10 mouse cellular contexts compared by ENCODE assay signal in genomic region chr7:144862126-144862525, GRCm38 (mm10). TPM values are rescaled to one million over a fixed set of nuclear protein-coding genes. Genes with fewer than 3 reads are reported as not detected.
DNase-seq lines count a peak whose midpoint lies in the region; ATAC-seq and TF ChIP-seq lines count a peak whose summit lies in the region.
"Had no signal": no experiment of that assay in that cellular context is flagged by ENCODE, and none has a peak within 500 bp of the region (broad histone marks: within the 10 kb centered on the region; RNA-seq: fewer than 3 reads in every experiment).

No protein-coding gene starts in this region.

- peak; percentile 23 for DNase-seq in embryo, embryonic 10 days (ENCODE audit: low spot score)
- no peak for DNase-seq in embryo, embryonic 11 days
- no peak for DNase-seq in stomach, postnatal 0 days (ENCODE audit: low spot score)
- DNase-seq in limb, embryonic 10.5 days (ENCODE audit: low spot score): peak; percentile 55
- DNase-seq in thymus, adult 2 months: no peak
- no peak for DNase-seq in spleen, adult 18-20 months
- DNase-seq in kidney, adult 8-10 months: no peak
- DNase-seq: kidney, adult 11 months had no signal

- ATAC-seq in stomach, embryonic 14.5 days (ENCODE audit: insufficient number of reproducible peaks, insufficient read depth, low FRiP score, low read depth): no peak
- no peak for ATAC-seq in stomach, postnatal 0 days (ENCODE audit: low FRiP score, low TSS enrichment)

- no peak for TF ChIP-seq CTCF in stomach, postnatal 0 days (IDR thresholded peaks at IDR 0.05; ENCODE audit: low read depth)
- TF ChIP-seq CTCF in thymus, adult 2 months (IDR thresholded peaks at IDR 0.05; ENCODE audit: borderline replicate concordance, control insufficient read depth, extremely low read depth, insufficient read depth, low read length, poor library complexity): no peak

- no peaks in the 10 kb centered on the region for H3K9me3 ChIP-seq in stomach, embryonic 14.5 days (ENCODE audit: control insufficient read depth, low read depth, low read length)
- H3K9me3 ChIP-seq in stomach, postnatal 0 days (ENCODE audit: control insufficient read depth, low read length): no peaks in the 10 kb centered on the region
- no peaks in the 10 kb centered on the region for H3K9me3 ChIP-seq in limb, embryonic 10.5 days (replicated peaks)

- WGBS in stomach, embryonic 14.5 days: 1% methylated on average over 15 of the region's 15 CpGs
- WGBS in stomach, postnatal 0 days: 2% methylated on average over 15 of the region's 15 CpGs
- under 1% methylated on average over 15 of the region's 15 CpGs for WGBS in limb, embryonic 10.5 days
- WGBS in thymus, adult 2 months: 6% methylated on average over 15 of the region's 15 CpGs

- H3K27me3 ChIP-seq in stomach, embryonic 14.5 days (ENCODE audit: control insufficient read depth, insufficient read depth, low read length): peaks cover 59% of the 10 kb centered on the region
- H3K27me3 ChIP-seq in stomach, postnatal 0 days (ENCODE audit: control insufficient read depth, insufficient read depth, low read length): peaks cover 11% of the 10 kb centered on the region; the same call in 1 of the 2 replicates
- peaks cover 94% of the 10 kb centered on the region for H3K27me3 ChIP-seq in limb, embryonic 10.5 days (ENCODE audit: low read depth, poor library complexity, severe bottlenecking)
- peaks cover 6% of the 10 kb centered on the region; the same call in 1 of the 2 replicates for H3K27me3 ChIP-seq in thymus, adult 2 months (ENCODE audit: control insufficient read depth, insufficient read depth, low read length)

- H3K4me2 ChIP-seq in stomach, embryonic 14.5 days (replicated peaks; ENCODE audit: low read depth, low read length): peak overlapping the region; percentile 23; the same call in 1 of the 2 replicates
- H3K4me2 ChIP-seq in stomach, postnatal 0 days (replicated peaks; ENCODE audit: low read depth): no peak overlapping the region

- H3K4me3 ChIP-seq in stomach, embryonic 14.5 days (ENCODE audit: low read depth, low read length): peak overlapping the region; percentile 15; the same call in 1 of the 2 replicates
- H3K4me3 ChIP-seq in stomach, postnatal 0 days (ENCODE audit: low read depth, low read length): no peak overlapping the region
- peak overlapping the region; percentile 37 for H3K4me3 ChIP-seq in limb, embryonic 10.5 days
- no peak overlapping the region for H3K4me3 ChIP-seq in thymus, adult 2 months (ENCODE audit: control insufficient read depth, insufficient read depth, low read length)

- H3K4me1 ChIP-seq in stomach, embryonic 14.5 days (ENCODE audit: control insufficient read depth, insufficient read depth, low read length): 0 out of 2 replicates have a peak, but pooled peaks cover 7% of the 10 kb centered on the region
- H3K4me1 ChIP-seq in stomach, postnatal 0 days (replicated peaks; ENCODE audit: control insufficient read depth, insufficient read depth): no peaks in the 10 kb centered on the region
- H3K4me1 ChIP-seq in limb, embryonic 10.5 days: peaks cover 14% of the 10 kb centered on the region
- H3K4me1 ChIP-seq in thymus, adult 2 months (replicated peaks; ENCODE audit: control insufficient read depth, insufficient read depth, low read length): 0 out of 2 replicates have a peak, but pooled peaks cover 3% of the 10 kb centered on the region

- TF ChIP-seq POLR2A in thymus, adult 2 months (IDR thresholded peaks at IDR 0.05; ENCODE audit: control insufficient read depth, extremely low read depth, insufficient read depth, low read length, poor library complexity): no peak

- no peak for TF ChIP-seq EP300 in stomach, postnatal 0 days (optimal IDR thresholded peaks at IDR 0.05)

- no peaks in the 10 kb centered on the region for H3K36me3 ChIP-seq in stomach, embryonic 14.5 days (ENCODE audit: control insufficient read depth, insufficient read depth, low read length)
- H3K36me3 ChIP-seq in stomach, postnatal 0 days (ENCODE audit: control insufficient read depth, insufficient read depth, low read length): no peaks in the 10 kb centered on the region
- no peaks in the 10 kb centered on the region for H3K36me3 ChIP-seq in limb, embryonic 10.5 days
- no peaks in the 10 kb centered on the region for H3K36me3 ChIP-seq in thymus, adult 2 months (ENCODE audit: control insufficient read depth, insufficient read depth, low read length)

- no peak overlapping the region for H3K27ac ChIP-seq in stomach, embryonic 14.5 days (ENCODE audit: low read length)
- H3K27ac ChIP-seq in stomach, postnatal 0 days (replicated peaks): no peak overlapping the region
- no peak overlapping the region for H3K27ac ChIP-seq in limb, embryonic 10.5 days
- H3K27ac ChIP-seq in thymus, adult 2 months (ENCODE audit: control insufficient read depth, insufficient read depth, low read length): no peak overlapping the region
- H3K27ac ChIP-seq: liver, embryonic 14.5 days had no signal

- no peak overlapping the region for H3K9ac ChIP-seq in stomach, embryonic 14.5 days (replicated peaks; ENCODE audit: low read depth, low read length)
- H3K9ac ChIP-seq in stomach, postnatal 0 days (ENCODE audit: low read length): no peak overlapping the region
- H3K9ac ChIP-seq: liver, embryonic 14.5 days had no signal

RNA-seq across cellular contexts. Expression of gene Fgf4, which starts 15.0 kb away (rescaled TPM):
- polyA plus RNA-seq in stomach, embryonic 14.5 days (2014; fragmentation: Nextera tagmentation; extraction: Ambion mirVana): not detected in 2 replicates
- polyA plus RNA-seq in stomach, postnatal 0 days (2015; fragmentation: Nextera tagmentation; extraction: Ambion mirVana): not detected in 2 replicates
- 1.5 and 3.2 TPM in 2 replicates for polyA plus RNA-seq in limb, embryonic 10.5 days (2016; fragmentation: Nextera tagmentation; extraction: Ambion mirVana)
- polyA plus RNA-seq in thymus, adult 2 months (2012; rRNA removed): 0.15 and 0.19 TPM in 2 replicates
- polyA plus RNA-seq: liver, embryonic 14.5 days had no signal

RNA-seq across cellular contexts. Expression of gene Fgf3, which starts 24.2 kb away (rescaled TPM):
- polyA plus RNA-seq in stomach, embryonic 14.5 days (2014; fragmentation: Nextera tagmentation; extraction: Ambion mirVana): not detected in 2 replicates
- polyA plus RNA-seq in stomach, postnatal 0 days (2015; fragmentation: Nextera tagmentation; extraction: Ambion mirVana): 0.47 and 1.1 TPM in 2 replicates
- 0.41 and 0.46 TPM in 2 replicates for polyA plus RNA-seq in limb, embryonic 10.5 days (2016; fragmentation: Nextera tagmentation; extraction: Ambion mirVana)
- polyA plus RNA-seq in thymus, adult 2 months (2012; rRNA removed): 1.9 and 2.0 TPM in 2 replicates

RNA-seq across cellular contexts. Expression of gene Fgf15, which starts 34.2 kb away (rescaled TPM):
- polyA plus RNA-seq in stomach, embryonic 14.5 days (2014; fragmentation: Nextera tagmentation; extraction: Ambion mirVana): not detected in 2 replicates
- polyA plus RNA-seq in stomach, postnatal 0 days (2015; fragmentation: Nextera tagmentation; extraction: Ambion mirVana): not detected in 2 replicates
- 0.35 and 0.70 TPM in 2 replicates for polyA plus RNA-seq in limb, embryonic 10.5 days (2016; fragmentation: Nextera tagmentation; extraction: Ambion mirVana)
- polyA plus RNA-seq in thymus, adult 2 months (2012; rRNA removed): 0.40 and 0.42 TPM in 2 replicates

RNA-seq across cellular contexts. Expression of gene LTO1, which starts 52.8 kb away (rescaled TPM):
- 23.7 and 25.8 TPM in 2 replicates for polyA plus RNA-seq in stomach, embryonic 14.5 days (2014; fragmentation: Nextera tagmentation; extraction: Ambion mirVana)
- 17.1 and 17.8 TPM in 2 replicates for polyA plus RNA-seq in stomach, postnatal 0 days (2015; fragmentation: Nextera tagmentation; extraction: Ambion mirVana)
- 23.4 and 27.2 TPM in 2 replicates for polyA plus RNA-seq in limb, embryonic 10.5 days (2016; fragmentation: Nextera tagmentation; extraction: Ambion mirVana)
- 23.5 and 26.6 TPM in 2 replicates for polyA plus RNA-seq in thymus, adult 2 months (2012; rRNA removed)

Comparison
In these comparisons a context has a peak if more than half of its experiments do, and no peak if none do; other contexts are left out.
1. DNase-seq: peak in embryo, embryonic 10 days (single experiment) and limb, embryonic 10.5 days (single experiment); none in embryo, embryonic 11 days (single experiment), stomach, postnatal 0 days (single experiment), thymus, adult 2 months (single experiment), spleen, adult 18-20 months (0 of 2) and kidney, adult 8-10 months (0 of 2).
2. H3K4me3 ChIP-seq: peak in stomach, embryonic 14.5 days (single experiment) and limb, embryonic 10.5 days (single experiment); none in stomach, postnatal 0 days (single experiment) and thymus, adult 2 months (single experiment).